Mouse (Mus musculus) testis, adult 2 months (tissue): ENCODE results near the gene Olfr160.

Experiments
- CTCF ChIP-seq: fragments of 200-500 bp; IDR thresholded peaks from 2 replicates; pipeline ENCODE4 v1.5.1; 2012; ENCODE audit warnings: low read depth, mild to moderate bottlenecking, inconsistent platforms, low read length, moderate library complexity; ENCODE audit not compliant: control insufficient read depth, insufficient read depth, insufficient replicate concordance
- POLR2A ChIP-seq: fragments of 200-500 bp; IDR thresholded peaks from 2 replicates; pipeline ENCODE4 v1.6.1; 2012; ENCODE audit warnings: low read depth, mild to moderate bottlenecking, inconsistent platforms, low read length, moderate library complexity; ENCODE audit not compliant: control insufficient read depth

GRCm38 (mm10) chr9:37687288-37687940 lies 28.6 kb downstream of the Olfr160 start:
- TF ChIP-seq CTCF, result no peak
- no peak for TF ChIP-seq POLR2A
